Mouse (Mus musculus) cerebellum, adult 2 months (tissue): Measurements from ENCODE around the gene Ergic2.

ENCODE experiments used
- CTCF ChIP-seq: fragments of 200-500 bp; IDR thresholded peaks from 2 replicates; pipeline ENCODE4 v1.5.1; 2011; ENCODE audit warnings: low read depth, mild to moderate bottlenecking, control low read depth, low read length, moderate library complexity, borderline replicate concordance; ENCODE audit not compliant: insufficient read depth
- POLR2A ChIP-seq: fragments of 200-500 bp; IDR thresholded peaks from 2 replicates; pipeline ENCODE4 v1.6.1; 2011; ENCODE audit warnings: low read length, control low read depth, borderline replicate concordance; ENCODE audit not compliant: insufficient read depth

- TF ChIP-seq CTCF (no peak), POLR2A (no peak)
These were observed 70.3 kb downstream of the Ergic2 start for GRCm38 (mm10) chr6:148141874-148142273.
